Mouse (Mus musculus) adrenal gland, postnatal 4 days (tissue): ENCODE results near the gene Jarid2. TPM values are rescaled to one million over a fixed set of nuclear protein-coding genes. Genes with fewer than 3 reads are reported as not detected.

Source experiments
- DNase-seq, 2 experiments: peaks; one replicate each; pipeline ENCODE4 v3.0.0; 2021 to 2022; ENCODE audit warnings: low spot score in 2 of 2, mixed read lengths in 2 of 2
- total RNA-seq, 2 experiments: library from RNA; stranded (reverse); gene quantifications; 2 replicates each; pipeline ENCODE4 v1.2.3; 2021

The Jarid2 gene
- total RNA-seq, 2 experiments from 2014 or later, result 63.5 to 72.7 TPM

DNA sequence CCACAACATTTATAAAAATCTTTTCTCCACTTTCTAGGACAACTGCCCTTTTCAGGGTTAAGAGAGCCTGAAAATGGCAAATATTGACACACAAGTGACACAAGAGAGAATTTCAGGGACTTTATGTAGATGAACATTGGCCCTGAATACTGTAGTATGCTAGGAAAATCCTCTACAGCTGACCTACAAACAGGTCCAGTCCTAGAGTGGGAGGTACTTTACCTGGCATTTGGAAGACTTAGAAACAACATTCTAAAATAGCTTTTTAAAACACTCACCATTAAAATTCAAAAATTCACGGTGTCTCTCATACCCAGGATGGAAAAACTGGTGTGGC is 224.9 kb downstream of the Jarid2 start:
- DNase-seq, result no peak

- DNase-seq, result no peak
Measured at GRCm38 (mm10) chr13:44955781-44956180, 226.5 kb downstream of the Jarid2 start.

- no peak for DNase-seq
Measured at GRCm38 (mm10) chr13:44957049-44957448, 227.8 kb downstream of the Jarid2 start.

GRCm38 (mm10) chr13:44960542-44961291 is 231.4 kb downstream of the Jarid2 start:
- no peak for DNase-seq
